Mouse (Mus musculus) neural tube, embryonic 14.5 days (tissue): ENCODE data around the gene Otx1. TPM values are rescaled to one million over a fixed set of nuclear protein-coding genes. Genes with fewer than 3 reads are reported as not detected.

Experiments used
- ATAC-seq: fragments of 200-750 bp; cut with Nextera tagmentation; 2 replicates; pipeline ENCODE4 v1.8.0; 2017; ENCODE audit warnings: low read depth, mild to moderate bottlenecking, moderate TSS enrichment, moderate library complexity
- H3K27ac ChIP-seq: fragments of 300-500 bp; sonication (generic); 2 replicates; pipeline ENCODE4 v1.5.1; 2014; ENCODE audit warnings: low read depth, mild to moderate bottlenecking, control low read depth, low read length, moderate library complexity, mixed read lengths
- H3K27me3 ChIP-seq: fragments of 300-500 bp; sonication (generic); 2 replicates; pipeline ENCODE4 v1.6.1; 2014; ENCODE audit warnings: low read length; ENCODE audit not compliant: control insufficient read depth, insufficient read depth
- H3K36me3 ChIP-seq: fragments of 300-500 bp; sonication (generic); 2 replicates; pipeline ENCODE4 v1.6.1; 2014; ENCODE audit warnings: low read length, mixed read lengths; ENCODE audit not compliant: control insufficient read depth, insufficient read depth
- H3K4me1 ChIP-seq: fragments of 300-500 bp; sonication (generic); 2 replicates; pipeline ENCODE4 v1.6.1; 2014; ENCODE audit warnings: low read length; ENCODE audit not compliant: control insufficient read depth, insufficient read depth
- H3K4me2 ChIP-seq: fragments of 300-500 bp; sonication (generic); 2 replicates; pipeline ENCODE4 v1.6.1; 2014; ENCODE audit warnings: mild to moderate bottlenecking, low read depth, low read length, control low read depth
- H3K4me3 ChIP-seq: fragments of 300-500 bp; sonication (generic); 2 replicates; pipeline ENCODE4 v1.5.1; 2014; ENCODE audit warnings: low read depth, low read length, control low read depth, mixed read lengths
- H3K9ac ChIP-seq: fragments of 300-500 bp; sonication (generic); replicated peaks from 2 replicates; pipeline ENCODE4 v1.6.1; 2014; ENCODE audit warnings: low read depth, mild to moderate bottlenecking, control low read depth, low read length, mixed read lengths
- H3K9me3 ChIP-seq: fragments of 300-500 bp; sonication (generic); 2 replicates; pipeline ENCODE4 v1.6.1; 2016; ENCODE audit warnings: low read length; ENCODE audit not compliant: control insufficient read depth
- WGBS: fragments of 180-500 bp; shearing (Covaris S2); extraction: QIAGEN DNeasy Blood & Tissue Kit; methylation state at CpG from one replicate; pipeline ENCODE4 v1.1.7; 2014; 5-methylcytosine and 5-hydroxymethylcytosine counted together
- polyA plus RNA-seq: library from polyadenylated mRNA; unstranded; fragments of >200 nt; fragmentation: Nextera tagmentation; extraction: Ambion mirVana; gene quantifications from 2 replicates; pipeline ENCODE4 v1.2.1, GENCODE M21; 2014

Otx1 gene
- polyA plus RNA-seq, 1 experiment from 2014 or later, result 0.09 TPM

DNA sequence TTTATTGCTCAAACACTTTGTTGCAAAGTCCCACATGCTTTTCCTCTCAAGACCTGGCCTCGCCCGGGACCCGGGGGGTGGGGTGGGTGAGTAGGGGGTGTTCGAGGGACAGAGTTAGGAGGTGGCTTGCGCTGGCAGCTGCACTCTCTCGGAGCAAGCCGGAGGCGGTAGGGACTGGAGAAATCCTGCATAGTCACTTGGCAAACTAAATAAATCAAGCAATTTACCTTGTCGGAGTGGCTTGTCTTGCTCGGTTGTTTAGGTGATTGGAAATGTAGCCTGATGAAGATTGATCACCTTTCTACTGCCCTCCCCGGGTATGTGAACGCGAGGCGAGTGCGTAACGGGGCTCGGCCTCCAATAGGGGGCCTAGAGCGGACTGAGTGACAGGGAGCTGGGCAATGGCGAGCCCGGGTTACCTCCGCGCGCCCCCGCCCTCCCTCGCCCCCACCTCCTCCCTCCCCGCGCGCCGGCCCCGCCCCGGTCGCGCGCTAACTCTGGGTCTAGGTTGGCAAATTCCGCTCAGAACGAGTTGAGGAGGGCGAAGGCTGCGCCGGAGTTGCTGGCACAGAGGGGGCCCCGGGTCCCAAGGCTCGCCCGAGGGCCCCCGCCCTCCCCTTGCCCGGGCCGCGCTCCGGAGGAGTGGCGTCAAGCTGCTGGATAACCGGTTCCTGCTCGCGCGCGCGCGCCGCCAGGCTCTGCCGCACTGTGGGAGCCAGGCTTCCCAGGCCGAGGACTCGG, 1.2 kb downstream of the Otx1 start:
- no peaks in the 10 kb centered on the region for H3K9me3 ChIP-seq
- peak; percentile 52 for ATAC-seq
- WGBS, result under 1% methylated on average over 48 of the region's 59 CpGs
- peak overlapping the region; percentile 17; the same call in 1 of the 2 replicates for H3K4me3 ChIP-seq
- peaks cover 73% of the 10 kb centered on the region for H3K27me3 ChIP-seq
- peaks cover 7% of the 10 kb centered on the region; the same call in 1 of the 2 replicates for H3K4me1 ChIP-seq
- peak overlapping the region; percentile 43 for H3K4me2 ChIP-seq
- no peaks in the 10 kb centered on the region for H3K36me3 ChIP-seq
- H3K9ac ChIP-seq, result no peak overlapping the region
- H3K27ac ChIP-seq, result no peak overlapping the region

DNA sequence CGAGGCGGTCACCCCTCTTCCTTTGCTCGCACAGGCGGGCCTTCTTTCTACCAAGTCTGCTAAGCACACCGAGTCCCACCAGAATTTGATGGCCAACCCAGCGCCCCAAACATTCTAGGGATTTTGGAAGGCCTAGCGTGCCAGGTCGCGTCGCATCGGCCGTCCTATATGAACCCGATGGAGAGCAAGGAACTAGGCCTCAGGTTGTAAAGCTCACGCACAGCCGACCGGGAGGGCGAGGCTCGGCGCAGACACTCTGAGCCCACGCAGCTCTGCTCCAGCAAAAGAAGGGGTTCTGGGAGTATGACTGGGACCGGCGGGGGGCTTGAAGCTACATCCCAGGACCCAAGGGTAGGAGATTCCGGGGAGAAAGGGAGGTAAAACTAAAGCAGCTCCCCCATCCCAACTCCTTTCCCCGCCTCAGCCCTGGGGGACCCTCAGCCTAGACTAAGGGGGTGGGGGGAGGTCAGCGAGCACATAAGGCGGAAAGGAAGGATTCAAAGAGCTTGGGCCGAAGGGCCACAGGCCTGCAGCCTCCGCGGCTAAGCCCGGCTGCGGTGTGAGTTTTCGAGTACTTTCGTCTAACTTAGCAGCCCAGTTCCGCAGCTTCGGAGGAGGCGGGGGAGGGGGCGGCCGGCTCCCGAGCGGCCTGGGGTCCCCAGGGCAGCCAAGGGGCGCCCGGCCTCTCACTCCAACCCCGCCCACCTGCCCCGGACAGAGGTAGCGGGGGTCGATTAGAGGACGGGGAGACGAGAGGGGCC, 2.2 kb downstream of the Otx1 start:
- WGBS, result 1% methylated on average over 48 of the region's 48 CpGs
- H3K4me2 ChIP-seq, result no peak overlapping the region
- H3K27me3 ChIP-seq, result peaks cover 63% of the 10 kb centered on the region
- H3K4me3 ChIP-seq, result no peak overlapping the region
- no peaks in the 10 kb centered on the region for H3K9me3 ChIP-seq
- no peak overlapping the region for H3K27ac ChIP-seq
- H3K4me1 ChIP-seq, result peaks cover 7% of the 10 kb centered on the region; the same call in 1 of the 2 replicates
- ATAC-seq, result no peak
- H3K36me3 ChIP-seq, result no peaks in the 10 kb centered on the region
- no peak overlapping the region for H3K9ac ChIP-seq

DNA sequence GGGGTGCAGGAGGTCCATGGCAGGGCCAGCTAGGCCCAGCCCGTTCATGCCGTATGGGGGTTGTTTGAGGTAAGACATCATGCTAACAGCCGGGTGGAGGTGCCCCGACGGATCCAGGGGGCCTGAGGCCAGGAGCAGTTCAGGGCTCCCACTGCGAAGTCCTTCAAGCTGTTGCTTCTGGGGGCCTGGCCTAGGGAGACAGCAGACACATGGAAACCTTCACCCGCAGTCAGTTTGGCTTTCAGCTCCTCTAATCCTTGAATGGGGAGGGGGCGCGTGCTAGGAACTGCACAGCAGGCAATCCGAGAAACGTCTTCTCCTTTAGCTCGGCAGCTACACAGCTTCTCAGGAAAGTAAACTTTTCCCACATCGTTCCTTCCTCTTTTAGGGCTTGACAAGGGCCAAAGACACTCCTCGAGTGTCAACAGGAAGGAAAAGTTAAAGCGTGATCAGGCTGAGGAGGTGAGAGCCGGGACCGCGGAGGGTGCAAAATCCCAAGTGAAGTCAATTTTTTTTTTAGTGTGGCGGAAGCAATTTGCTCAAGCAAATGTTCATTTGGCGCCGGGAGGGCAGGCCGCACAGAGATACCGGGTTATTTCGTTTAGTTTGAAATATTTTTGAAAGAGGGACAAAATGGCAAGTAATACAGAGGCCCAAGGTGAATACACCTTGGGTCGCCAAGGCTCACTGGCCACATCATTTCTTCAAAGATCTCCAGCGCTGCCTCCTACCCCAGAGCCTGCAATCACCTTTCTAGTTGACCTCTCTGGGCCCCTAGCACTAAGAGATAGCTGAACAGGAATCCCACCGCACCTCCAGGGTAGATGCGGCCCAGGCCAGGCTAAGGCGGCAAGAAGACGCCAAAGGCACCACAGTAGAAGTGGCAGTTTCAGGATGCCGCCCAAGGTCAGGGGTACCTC, 3.0 kb downstream of the Otx1 start:
- Histone ChIP-seq H3K9ac (no peak overlapping the region), H3K4me1 (peaks cover 7% of the 10 kb centered on the region; the same call in 1 of the 2 replicates), H3K4me2 (no peak overlapping the region), H3K27me3 (peaks cover 57% of the 10 kb centered on the region), H3K9me3 (no peaks in the 10 kb centered on the region), H3K4me3 (no peak overlapping the region), H3K27ac (no peak overlapping the region), H3K36me3 (no peaks in the 10 kb centered on the region)
- 1% methylated on average over 31 of the region's 31 CpGs for WGBS
- no peak for ATAC-seq

DNA sequence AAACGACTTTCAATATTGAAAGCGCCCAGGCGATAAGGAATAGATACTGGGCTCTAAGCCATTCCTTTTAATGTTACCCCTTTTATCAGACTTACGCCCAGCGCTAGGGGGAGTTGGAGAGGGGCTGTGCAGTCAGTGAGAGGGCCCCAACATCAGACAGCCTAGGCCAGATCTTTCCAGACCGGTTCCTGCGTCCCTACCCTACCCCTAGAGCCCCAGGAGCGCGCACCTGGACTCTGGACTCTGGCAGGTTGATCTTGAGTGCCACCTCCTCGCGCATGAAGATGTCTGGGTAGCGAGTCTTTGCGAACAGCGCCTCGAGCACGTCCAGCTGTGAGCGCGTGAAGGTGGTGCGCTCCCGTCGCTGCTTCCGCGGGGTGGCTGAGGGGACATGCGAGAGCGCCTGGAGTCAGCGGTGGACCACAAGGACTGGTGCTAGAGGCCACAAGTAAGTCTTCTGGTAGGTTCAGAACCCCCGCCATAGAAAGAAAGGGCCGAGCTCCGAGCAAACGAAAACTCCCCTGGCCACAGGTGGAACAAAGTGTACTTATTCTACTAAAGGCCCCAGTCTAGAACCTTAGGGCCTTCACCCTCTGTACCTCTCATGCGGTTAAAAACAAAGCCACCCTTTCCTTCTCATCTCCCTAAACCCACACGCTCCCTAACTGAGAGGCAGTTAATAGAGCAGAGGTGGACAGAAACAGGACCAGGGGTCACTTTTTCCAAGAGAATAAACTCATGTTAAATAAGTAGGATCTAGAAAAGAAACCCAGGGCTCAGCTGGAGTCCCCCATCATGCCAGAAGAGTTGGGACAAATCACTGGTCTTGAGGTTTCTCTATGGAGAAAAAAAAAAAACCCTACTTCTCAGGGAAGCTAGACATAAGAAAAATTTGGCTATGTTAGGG, 4.3 kb downstream of the Otx1 start:
- Histone ChIP-seq H3K9me3 (no peaks in the 10 kb centered on the region), H3K27me3 (peaks cover 52% of the 10 kb centered on the region), H3K4me2 (no peak overlapping the region), H3K9ac (no peak overlapping the region), H3K27ac (no peak overlapping the region), H3K4me3 (no peak overlapping the region), H3K4me1 (peaks cover 7% of the 10 kb centered on the region; the same call in 1 of the 2 replicates), H3K36me3 (no peaks in the 10 kb centered on the region)
- WGBS, result 2% methylated on average over 32 of the region's 32 CpGs
- ATAC-seq, result no peak

DNA sequence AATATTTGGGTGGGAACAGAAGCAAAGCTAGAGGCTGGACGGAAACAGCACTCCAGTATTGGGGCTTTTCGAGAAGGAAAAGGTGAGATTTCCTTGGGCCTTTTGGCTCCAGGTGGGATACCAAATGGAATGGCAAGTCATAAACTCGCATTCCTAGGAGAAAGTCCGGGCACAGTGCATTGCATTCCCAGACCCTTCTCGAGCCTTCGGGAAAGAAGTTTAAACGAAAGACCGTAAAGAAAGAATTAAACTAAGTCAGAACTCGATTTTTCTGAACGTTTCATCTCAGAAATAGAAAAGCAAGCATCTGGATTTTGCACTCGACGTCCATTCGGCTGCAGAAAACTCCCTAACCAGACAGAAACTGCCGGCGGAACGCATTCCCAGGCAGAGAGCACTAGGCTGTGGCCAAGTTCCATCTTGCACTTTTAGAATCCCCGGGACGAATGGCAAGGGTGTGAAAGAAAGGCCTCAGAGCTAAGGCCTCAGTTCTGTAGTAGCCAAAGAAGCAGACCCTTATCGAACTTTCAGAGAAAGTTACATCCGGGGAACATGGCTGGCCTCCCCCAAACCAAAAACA, 5.0 kb downstream of the Otx1 start:
- Histone ChIP-seq H3K4me1 (peaks cover 7% of the 10 kb centered on the region; the same call in 1 of the 2 replicates), H3K9ac (no peak overlapping the region), H3K4me3 (no peak overlapping the region), H3K9me3 (no peaks in the 10 kb centered on the region), H3K27me3 (peaks cover 54% of the 10 kb centered on the region), H3K27ac (no peak overlapping the region), H3K4me2 (no peak overlapping the region), H3K36me3 (no peaks in the 10 kb centered on the region)
- ATAC-seq, result no peak
- WGBS, result under 1% methylated on average over 20 of the region's 20 CpGs

DNA sequence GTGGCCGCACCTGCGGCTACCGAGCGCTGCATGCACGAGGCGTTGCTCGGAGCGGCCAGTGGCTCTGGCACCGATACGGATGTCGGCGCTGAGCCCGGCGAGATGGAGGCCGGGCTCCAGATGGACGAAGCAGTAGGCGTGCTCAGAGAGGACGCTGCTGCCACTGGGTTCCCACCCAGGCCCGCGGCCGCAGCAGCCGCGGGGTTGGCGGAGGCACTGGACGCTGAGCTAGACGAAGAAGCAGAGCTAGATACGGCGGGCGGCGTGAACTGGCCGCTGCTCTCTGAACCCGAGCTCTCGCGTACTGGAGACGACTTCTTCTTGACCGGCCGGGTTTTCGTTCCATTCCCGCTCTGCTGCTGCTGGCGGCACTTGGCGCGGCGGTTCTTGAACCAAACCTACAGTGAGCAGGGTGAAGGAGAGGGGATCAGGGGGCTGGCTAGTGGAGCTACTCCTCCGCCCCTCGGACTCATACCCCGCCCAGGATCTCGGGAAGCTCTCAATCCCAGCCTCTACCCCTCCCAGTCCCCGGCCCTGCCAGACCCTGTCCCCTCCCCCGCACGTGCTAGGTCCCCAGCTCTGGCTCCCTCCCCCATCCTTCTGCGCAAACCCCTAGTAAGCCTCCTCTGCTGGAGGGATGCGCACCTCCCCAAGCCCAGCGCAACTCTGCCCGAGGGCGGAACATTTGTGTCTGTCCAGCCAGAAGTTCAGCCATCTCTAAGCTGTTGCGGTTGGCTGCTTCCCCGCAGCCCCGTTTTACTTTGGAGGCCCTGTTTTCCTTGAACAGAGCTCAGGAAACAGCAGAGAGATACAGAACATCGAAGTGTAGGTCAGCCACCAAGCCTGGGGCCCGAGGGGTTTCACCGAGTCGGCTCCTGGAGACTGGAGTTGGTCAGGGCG, 5.8 kb downstream of the Otx1 start:
- H3K4me3 ChIP-seq, result peak overlapping the region; percentile 15; the same call in 1 of the 2 replicates
- peak overlapping the region; percentile 20; the same call in 1 of the 2 replicates for H3K4me2 ChIP-seq
- H3K27ac ChIP-seq, result no peak overlapping the region
- H3K27me3 ChIP-seq, result peaks cover 50% of the 10 kb centered on the region
- WGBS, result under 1% methylated on average over 59 of the region's 63 CpGs
- no peak overlapping the region for H3K9ac ChIP-seq
- peaks cover 5% of the 10 kb centered on the region; the same call in 1 of the 2 replicates for H3K4me1 ChIP-seq
- H3K36me3 ChIP-seq, result no peaks in the 10 kb centered on the region
- ATAC-seq, result no peak
- H3K9me3 ChIP-seq, result no peaks in the 10 kb centered on the region

DNA sequence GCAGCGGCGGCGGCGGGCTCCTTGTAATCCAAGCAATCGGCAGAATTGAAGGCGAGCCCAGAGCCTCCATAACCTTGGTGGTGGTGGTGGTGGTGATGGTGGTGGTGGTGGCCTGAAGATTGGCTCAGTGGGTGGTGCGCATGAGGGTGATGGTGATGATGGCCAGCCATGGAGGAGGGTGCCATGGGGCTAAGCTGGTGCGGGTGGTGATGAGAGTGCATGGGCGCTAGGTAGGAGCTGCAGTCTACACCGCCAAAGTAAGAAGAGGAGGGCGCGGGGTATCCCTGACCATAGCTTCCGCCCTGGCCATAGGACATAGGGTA, 6.4 kb downstream of the Otx1 start:
- no peaks in the 10 kb centered on the region for H3K36me3 ChIP-seq
- 0 out of 2 replicates have a peak, but pooled peaks cover 3% of the 10 kb centered on the region for H3K4me1 ChIP-seq
- under 1% methylated on average over 13 of the region's 13 CpGs for WGBS
- ATAC-seq, result no peak
- H3K4me2 ChIP-seq, result no peak overlapping the region
- peak overlapping the region; percentile 15; the same call in 1 of the 2 replicates for H3K4me3 ChIP-seq
- H3K9ac ChIP-seq, result no peak overlapping the region
- H3K9me3 ChIP-seq, result no peaks in the 10 kb centered on the region
- H3K27ac ChIP-seq, result no peak overlapping the region
- peaks cover 48% of the 10 kb centered on the region for H3K27me3 ChIP-seq
